Mouse (Mus musculus): ENCODE data around the gene Hadhb.

DNA sequence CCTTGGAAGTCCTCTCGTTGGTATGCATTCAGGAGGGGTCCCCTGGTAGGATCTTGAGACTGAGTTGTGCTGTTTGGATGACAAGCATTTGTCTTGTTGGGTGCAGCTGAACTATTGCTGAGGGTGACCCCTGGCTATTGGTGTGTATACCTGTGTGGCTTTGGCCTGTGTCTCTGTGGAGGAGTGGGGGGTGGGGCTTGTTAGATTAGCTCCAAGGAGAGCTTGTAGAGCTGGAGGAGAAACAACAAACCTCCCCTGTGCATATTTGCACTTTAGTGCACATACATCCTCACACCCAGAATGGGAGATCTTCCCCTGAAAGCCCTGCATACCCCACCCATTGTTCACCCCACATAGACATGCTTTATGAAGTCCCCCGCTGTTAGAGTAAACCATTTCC, 48.3 kb upstream of the Hadhb start:
- no peak for TF ChIP-seq POLR2A (IDR thresholded peaks at IDR 0.05; ENCODE audit: low read depth, low read length)
- TF ChIP-seq CTCF (IDR thresholded peaks at IDR 0.05; ENCODE audit: extremely low read depth, insufficient read length, insufficient replicate concordance, low read depth, low read length), result no peak

All from small intestine, adult 2 months (tissue).